Mouse (Mus musculus): ENCODE data around the gene Mgat5b.

Gene Mgat5b

DNA sequence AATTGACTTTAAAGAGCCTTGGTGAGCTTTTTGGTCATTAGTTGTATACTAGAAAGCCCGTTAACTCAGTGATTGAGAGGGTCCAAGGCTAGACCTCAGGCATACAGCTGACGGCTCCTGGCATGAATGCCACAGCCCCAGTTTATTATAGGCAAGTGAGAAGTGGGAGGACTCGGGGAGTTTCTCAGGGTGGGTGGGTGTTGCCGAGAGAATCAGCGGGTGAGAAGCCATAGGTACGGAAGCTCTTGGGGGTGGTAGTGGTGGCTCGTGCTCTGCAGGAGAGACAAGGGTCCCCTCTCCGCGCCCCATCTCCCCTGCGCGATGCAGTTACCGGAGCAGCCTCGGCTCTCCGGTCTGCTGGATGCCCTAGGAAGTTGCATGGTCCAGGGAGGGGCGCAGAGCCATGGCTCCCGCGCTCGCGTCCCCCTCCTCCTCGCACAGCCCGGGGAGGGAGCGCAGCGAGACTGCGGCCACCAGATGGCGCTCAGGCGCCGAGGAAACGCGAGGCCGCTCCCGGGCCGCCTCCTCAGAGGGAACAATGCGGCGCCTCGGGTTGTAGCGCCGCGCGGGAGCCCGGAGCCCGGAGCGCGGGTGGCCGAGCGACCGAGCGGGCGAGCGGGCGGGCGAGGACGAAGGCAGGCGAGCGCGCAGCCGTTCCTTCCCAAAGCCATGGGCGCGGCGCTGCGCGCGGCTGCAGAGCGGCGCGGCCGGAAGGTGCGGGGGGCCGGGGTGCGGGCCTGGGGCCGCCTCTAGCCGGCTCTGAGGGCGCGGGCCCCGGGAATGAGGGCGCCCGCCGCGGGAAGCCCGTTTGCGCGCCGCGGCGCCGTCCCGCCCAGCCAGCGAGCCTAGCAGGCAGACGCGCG, at the start of gene Mgat5b:
Gene Mgat5b (plus strand): TSS at position 541 of the 863 bp plus-strand sequence.
- TF ChIP-seq GATA4 (IDR thresholded peaks at IDR 0.05; ENCODE audit: insufficient replicate concordance, low read length): no peak

- no peak for TF ChIP-seq GATA4 (IDR thresholded peaks at IDR 0.05; ENCODE audit: insufficient replicate concordance, low read length)
Measured at GRCm38 (mm10) chr11:116869223-116869622, 49.4 kb upstream of the Mgat5b start.

DNA sequence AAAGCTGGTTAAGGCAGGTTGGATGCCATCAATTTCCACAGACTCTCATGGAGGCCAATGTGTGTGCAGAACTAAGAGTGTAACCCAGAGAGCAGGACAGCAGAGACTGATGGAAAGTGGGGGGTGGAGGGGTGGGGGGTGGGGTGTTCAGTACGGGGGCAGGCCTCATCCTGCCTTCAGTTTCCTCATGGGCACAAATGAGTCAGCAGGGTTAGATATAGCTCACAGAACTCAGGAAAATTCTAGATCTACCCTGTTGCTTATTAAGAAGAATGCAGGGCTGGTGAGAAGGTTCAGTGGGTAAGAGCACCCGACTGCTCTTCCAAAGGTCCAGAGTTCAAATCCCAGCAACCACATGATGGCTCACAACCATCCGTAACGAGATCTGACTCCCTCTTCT, 49.0 kb upstream of the Mgat5b start:
- TF ChIP-seq GATA4 (IDR thresholded peaks at IDR 0.05; ENCODE audit: insufficient replicate concordance, low read length): no peak

GRCm38 (mm10) chr11:116871538-116871937, 47.1 kb upstream of the Mgat5b start:
- TF ChIP-seq GATA4 (IDR thresholded peaks at IDR 0.05; ENCODE audit: insufficient replicate concordance, low read length): no peak

GRCm38 (mm10) chr11:116873987-116874386, 44.7 kb upstream of the Mgat5b start:
- no peak for TF ChIP-seq GATA4 (IDR thresholded peaks at IDR 0.05; ENCODE audit: insufficient replicate concordance, low read length)

DNA sequence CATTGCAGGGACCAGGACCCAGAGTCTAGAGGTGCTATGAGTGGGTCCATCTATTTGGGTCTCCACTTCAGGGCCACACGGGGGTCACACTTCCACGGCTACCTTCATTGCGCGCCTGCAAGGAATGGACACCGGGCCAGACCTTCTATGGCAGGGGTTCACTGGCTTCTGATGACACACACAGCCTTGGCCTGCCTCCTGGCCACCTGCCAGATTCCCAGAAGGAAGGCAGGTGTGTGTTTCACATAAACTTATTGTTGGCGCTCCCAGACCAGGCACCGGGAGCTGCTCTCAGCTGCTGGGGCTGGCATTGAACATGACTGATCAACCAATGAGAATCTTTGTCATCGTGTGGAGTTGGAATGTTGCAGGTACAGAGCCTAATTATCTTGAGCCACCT, 40.2 kb upstream of the Mgat5b start:
- no peak for TF ChIP-seq GATA4 (IDR thresholded peaks at IDR 0.05; ENCODE audit: insufficient replicate concordance, low read length)

DNA sequence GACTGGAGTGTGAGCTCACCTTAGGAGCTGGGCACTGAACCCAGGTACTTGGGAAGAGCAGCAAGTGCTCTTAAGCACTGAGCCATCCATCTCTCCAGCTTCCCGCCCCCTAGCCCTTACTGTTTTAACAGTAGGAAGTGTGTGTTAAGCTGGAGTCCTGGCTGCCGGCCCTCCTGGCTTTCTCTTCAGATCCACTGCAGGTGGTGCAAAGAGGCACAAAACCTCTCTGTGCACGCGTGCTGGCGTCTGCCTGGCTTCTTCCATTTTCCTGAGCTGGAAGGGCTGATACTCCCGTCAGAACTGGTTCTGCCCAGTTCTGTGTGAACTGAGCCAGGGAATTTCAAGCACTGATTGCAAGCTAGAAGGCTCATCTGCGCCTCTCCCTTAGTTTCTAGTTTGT, 37.8 kb upstream of the Mgat5b start:
- TF ChIP-seq GATA4 (IDR thresholded peaks at IDR 0.05; ENCODE audit: insufficient replicate concordance, low read length): no peak

DNA sequence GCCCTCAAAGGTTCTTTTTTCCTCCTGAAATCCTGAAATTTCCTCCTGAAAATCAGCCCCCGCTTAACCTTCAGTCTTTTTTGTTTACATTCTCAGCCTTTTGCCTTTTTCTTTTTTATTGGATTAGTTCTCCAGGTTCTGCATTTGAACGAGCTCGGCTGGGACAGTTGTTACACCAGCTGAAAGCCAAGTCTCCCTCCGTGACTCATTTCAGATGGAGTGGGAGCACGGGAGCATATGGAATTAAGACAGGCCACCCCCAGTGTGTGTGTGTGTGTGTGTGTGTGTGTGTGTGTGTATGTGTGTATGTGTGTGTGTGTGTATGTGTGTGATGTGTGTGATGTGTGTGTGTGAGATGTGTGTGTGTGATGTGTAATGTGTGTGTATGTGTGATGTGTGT, 37.2 kb upstream of the Mgat5b start:
- no peak for TF ChIP-seq GATA4 (IDR thresholded peaks at IDR 0.05; ENCODE audit: insufficient replicate concordance, low read length)

GRCm38 (mm10) chr11:116882446-116882845, 36.2 kb upstream of the Mgat5b start:
- TF ChIP-seq GATA4 (IDR thresholded peaks at IDR 0.05; ENCODE audit: insufficient replicate concordance, low read length): no peak

- TF ChIP-seq GATA4 (IDR thresholded peaks at IDR 0.05; ENCODE audit: insufficient replicate concordance, low read length): no peak
Measured at GRCm38 (mm10) chr11:116884061-116884460, 34.6 kb upstream of the Mgat5b start.

- TF ChIP-seq GATA4 (IDR thresholded peaks at IDR 0.05; ENCODE audit: insufficient replicate concordance, low read length): no peak
Measured at GRCm38 (mm10) chr11:116885275-116886151, 33.1 kb upstream of the Mgat5b start.

DNA sequence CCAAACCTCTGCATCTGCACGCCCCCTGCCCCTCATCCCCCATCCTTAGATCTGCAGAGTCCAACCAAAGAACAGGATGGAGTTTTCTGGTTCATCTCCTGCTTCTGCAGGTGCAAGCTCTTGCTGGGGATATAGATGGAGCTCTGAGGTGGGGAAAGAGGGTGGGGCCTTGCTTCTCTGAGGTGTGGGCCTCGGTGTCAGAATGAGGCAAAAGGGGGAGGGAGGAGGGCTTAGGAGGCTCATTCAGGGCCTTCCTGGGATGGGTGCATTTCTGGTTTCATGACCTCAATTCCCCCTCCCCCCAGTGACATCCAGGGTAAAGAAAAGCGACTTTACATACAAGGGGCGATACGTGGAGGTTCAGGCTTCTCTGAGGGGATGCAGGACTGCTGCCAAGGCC, 31.5 kb upstream of the Mgat5b start:
- TF ChIP-seq GATA4 (IDR thresholded peaks at IDR 0.05; ENCODE audit: insufficient replicate concordance, low read length): no peak

GRCm38 (mm10) chr11:116893532-116894442, 24.9 kb upstream of the Mgat5b start:
- TF ChIP-seq GATA4 (IDR thresholded peaks at IDR 0.05; ENCODE audit: insufficient replicate concordance, low read length): no peak

DNA sequence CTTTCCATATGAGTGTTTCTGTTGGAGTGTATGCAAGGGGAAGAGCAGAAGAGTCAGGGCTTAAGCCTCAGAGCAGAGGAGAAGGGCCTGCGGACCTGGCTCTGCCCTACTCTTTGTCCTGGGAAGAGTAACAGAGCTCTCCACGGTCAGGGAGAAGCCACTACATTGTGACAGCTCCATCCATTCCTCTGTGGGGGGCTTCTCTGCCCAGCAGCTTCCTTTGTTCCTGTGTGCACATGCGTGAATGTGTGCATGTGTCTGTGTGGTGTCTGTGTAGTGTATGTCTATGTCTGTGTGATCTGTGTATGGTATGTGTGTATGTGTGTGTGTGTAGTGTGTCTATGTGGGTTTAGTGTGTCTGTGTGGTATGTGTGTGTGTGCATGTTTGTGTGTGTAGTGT, 23.3 kb upstream of the Mgat5b start:
- no peak for TF ChIP-seq GATA4 (IDR thresholded peaks at IDR 0.05; ENCODE audit: insufficient replicate concordance, low read length)

DNA sequence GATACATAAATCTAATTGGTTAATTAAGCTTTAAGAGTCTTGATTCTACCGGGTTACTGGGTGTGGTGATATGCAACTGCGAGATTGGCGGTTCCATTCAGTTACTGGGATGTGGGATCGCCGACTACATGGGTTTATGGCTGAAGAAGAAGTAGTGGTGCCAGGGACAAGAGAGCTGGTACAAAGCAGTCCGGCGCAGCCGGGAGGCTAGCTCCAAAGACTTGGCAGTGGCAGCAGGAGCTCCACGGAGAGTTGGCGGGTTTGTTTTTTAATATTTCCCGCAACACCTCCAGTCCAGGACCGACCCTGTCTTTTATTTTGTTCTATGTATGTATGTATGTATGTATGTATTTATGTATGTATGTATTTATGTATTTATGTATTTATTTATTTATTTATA, 19.4 kb upstream of the Mgat5b start:
- TF ChIP-seq GATA4 (IDR thresholded peaks at IDR 0.05; ENCODE audit: insufficient replicate concordance, low read length): no peak
